Mouse (Mus musculus) retina, embryonic 14.5 days (tissue): Measurements from ENCODE around the gene Deup1.

ENCODE experiments used
- DNase-seq: peaks from one replicate; pipeline ENCODE4 v3.0.0-alpha.2; 2015; ENCODE audit warnings: low spot score

The Deup1 gene

DNA sequence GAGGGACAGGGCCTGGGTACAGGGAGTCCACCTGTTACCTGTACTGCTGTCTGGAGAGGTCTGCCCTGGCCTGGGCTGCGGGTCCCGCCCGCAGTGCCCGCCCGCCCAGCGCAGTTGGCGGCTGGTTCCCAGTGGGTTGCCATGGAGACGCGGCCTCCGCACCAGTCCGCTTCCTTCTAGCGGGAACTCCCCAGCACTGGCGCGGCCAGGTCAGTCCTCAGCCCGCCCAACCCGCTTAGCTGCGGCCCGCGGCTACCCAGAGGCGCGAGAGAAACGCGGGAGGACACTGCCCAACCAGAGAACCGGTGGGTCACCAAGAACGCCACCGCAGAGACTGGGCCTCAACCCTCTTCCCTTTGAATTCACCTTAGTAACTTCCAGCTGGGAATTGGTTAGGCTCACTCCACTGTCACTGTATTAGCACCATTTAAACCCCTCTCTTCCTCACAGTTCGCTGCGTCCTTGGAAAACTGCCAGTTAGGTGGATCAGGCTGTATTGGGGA is at the start of gene Deup1:
Gene Deup1 (minus strand): TSS at position 149 of the 503 bp plus-strand sequence.
- peak; percentile 71 for DNase-seq

DNA sequence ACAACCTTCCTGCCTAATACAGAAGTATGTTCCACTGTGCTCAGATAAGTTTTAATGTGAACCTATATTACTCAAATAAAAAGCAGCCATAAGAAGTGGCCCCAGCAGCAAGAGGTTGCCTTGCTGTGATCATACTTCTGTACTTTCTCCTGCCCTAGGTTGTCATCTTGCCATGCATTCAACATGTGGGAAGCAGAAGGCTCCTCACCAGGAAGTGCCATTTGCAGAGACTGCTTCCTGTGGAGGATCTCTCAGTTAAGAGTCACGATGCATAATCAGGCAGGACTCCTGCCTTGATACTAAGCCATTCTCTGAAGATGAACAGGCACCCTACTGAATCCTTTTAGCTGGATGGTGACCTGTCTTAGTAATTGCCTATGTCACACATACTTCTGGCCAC is 44.5 kb upstream of the Deup1 start:
- DNase-seq = no peak

DNA sequence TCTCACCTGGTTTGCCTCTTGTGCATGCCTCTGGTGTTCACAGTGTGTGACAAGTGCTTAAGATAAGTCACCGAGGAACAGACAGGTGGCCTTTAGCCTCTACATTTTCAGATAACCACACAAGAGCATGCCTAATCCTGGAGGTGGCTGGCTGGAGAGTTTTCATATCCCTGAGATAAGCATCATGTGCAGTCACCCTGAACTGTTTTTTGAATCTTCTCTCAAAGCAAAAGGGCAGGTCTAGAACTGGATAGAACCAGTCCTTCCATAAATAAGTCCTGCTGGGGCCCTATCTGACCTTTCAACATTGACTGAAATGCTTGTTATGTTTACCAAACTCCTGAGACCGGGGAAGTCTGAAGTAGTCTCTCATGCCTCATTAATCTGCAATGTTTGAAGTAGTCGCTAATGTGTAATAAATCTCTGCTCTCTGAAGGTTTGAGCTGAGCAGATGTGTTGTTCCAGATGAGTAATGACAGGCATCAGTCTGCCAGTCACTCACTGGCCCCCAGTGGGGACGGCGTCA is 42.3 kb upstream of the Deup1 start:
- DNase-seq = peak; percentile 34

DNA sequence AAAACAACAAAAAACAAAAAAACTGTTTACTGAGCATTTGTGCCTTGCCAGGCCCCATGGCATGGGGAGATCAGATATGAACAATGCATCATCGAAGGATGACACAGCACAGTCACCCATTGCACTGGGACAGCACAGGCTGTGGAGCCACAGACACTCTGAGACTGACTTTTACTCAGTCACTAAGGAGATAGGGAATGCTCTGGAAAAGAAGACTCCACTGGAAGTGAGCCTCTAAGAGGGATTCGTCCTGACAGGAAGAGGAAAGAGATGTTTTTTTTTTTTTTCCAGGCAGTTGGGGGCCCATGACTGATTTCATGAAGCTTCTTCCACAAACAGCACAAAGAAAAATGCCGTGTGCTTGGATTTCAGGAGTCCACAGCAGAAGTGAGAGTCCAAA is 41.7 kb upstream of the Deup1 start:
- no peak for DNase-seq

DNA sequence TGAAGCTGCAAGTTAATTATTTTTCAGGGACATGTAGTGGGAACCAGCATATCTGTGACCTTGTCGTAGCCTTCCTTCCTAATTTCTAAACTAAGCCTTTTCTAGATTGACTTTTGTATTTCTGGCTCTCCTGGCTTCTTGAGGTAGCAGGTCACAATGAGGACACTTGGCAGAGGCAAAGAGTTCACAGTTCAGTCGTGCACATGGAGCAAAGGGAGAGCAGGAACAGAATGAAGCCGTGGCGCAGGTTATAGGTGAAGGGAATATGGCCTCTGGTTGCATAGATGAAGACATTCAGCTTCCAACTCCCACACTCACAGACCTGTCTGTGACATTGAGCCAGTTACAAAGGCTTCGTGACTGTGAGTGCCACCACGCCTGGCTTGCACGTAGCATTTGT is 36.9 kb upstream of the Deup1 start:
- DNase-seq = no peak

DNA sequence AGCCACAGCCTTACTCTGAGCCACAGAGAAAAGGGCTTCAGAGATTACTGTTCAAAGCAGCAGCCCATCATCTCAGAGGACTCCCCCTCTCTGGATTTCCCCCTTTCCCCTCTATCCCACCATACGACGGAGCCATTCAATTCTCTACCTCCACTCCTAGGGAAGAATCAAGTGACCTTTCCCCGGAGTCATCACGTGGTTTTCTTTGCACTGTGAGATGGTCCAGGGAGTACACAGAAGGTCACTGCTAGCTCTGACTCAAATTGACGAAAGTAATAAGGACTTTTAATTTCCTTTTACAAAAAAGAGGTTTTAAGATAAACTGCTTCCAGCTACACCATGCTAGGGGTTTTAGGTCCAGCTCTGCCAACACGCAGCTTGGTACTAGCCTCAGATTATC is 31.3 kb upstream of the Deup1 start:
- no peak for DNase-seq

DNA sequence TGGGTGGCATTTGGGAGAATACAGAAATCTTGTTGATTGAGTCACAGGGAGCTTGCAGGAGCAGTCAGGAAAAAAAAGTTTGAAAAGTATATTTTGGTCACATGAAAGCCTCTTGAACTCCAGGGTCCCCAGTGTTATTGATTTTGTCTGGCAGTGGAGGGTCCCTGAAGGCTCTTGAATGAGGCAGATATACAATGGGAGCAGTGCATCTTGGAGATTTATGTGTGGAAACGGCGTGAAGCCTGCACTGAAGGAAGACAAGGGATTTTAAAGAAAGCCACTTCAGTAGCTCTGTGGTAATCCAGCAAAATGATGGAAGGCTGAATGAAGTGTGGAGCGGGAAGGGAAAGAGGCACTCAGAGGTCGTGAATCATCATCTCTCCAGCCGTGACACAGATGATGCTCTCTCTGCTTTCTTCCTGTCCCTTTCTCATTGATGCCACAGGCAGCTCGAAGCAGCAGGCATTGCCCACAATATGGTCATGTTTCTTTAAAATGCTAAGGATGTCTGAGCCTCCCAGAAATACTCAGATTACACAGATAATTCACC is 30.6 kb upstream of the Deup1 start:
- DNase-seq = no peak

DNA sequence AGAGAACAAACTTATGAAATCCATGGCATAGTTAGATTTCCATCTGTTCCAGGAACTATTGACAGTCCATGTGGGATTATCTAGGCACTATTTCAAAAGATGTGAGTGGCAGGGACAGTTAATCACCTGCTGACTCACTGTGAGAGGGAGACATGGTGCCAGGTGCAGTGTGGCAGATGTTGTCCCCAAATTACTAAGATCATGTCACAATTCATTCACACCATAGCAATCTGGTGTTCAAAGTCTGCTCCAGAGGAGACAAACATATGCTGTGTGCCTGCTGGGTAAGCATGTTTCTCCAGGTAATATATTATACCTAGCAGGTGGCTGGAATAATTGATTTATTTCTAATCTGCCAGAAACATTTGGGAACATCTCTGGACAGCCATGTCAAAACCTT is 25.3 kb upstream of the Deup1 start:
- peak; percentile 3 for DNase-seq

DNA sequence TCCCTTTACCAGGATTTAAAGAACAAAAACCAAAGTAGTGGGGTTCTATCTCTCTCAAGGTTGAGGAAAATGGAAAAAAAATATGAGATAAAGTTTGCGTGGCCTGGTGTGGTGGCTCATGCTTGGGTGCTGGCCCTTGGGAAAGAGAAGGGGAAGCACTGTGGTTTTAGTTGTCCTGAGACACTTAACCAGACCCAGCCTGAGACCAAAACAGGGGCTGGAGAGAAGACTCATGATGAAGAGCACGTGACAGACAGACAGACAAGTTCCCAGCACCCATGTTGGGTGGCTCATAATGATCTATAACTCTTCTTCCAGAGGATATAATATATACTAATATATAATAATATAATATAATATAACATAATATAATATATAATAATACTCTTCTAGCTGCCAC is 22.2 kb upstream of the Deup1 start:
- DNase-seq = no peak

DNA sequence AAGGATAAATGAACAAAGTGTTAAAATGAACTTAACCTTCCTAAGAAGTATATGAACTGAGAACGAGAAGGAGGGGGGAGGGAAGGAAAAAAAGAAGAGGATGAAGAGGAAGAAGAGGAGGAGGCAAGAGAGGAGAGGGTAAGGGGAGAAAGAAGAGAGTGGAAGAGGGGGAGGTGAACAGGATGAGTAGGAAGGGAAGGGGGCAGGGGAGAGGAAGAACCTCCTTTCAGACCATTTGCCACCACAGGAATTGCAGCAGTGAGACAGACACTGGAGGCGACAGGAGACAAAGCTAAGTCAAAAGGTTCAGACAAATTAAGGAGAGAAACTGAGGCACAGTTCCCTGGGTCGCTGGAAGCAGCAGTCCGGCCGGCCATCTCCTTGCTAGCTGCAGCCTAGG is 349 bp downstream of the Deup1 start:
- no peak for DNase-seq

DNA sequence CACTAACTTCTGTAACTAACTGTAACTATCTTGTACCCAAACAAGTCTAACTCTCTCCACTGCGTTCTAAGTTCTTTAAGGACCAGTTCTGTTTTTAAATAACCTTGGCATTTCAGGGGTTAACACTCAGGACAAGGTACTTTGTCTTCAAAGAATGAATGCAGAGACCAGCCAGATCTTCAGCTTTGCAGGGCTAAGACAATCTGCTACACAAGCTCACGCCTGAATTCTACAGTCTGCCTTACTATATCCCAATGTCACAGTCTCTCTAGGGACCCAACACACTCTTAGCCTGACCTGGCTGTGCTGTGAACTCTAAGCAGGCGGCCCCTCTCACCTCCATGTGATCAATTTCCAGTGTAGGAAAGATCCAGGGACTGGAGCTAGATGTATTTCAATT is 3.0 kb downstream of the Deup1 start:
- DNase-seq = no peak

DNA sequence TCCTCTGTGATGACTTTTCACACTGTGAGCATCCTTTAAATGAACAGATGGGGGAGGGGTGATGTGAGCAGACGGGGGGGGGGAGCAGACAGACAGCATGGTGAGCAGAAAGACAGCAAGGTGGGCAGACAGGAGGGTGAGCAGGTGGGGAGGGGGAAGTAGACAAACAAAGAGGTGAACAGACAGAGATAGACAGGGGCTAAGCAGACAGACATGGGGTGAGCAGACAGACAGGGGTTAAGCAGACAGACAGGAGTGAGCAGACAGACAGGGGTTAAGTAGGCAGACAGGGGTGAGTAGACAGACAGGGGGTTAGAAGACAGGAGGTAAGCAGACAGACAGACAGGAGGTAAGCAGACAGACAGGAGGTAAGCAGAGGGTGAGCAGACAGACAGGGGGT is 8.0 kb downstream of the Deup1 start:
- DNase-seq = no peak

DNA sequence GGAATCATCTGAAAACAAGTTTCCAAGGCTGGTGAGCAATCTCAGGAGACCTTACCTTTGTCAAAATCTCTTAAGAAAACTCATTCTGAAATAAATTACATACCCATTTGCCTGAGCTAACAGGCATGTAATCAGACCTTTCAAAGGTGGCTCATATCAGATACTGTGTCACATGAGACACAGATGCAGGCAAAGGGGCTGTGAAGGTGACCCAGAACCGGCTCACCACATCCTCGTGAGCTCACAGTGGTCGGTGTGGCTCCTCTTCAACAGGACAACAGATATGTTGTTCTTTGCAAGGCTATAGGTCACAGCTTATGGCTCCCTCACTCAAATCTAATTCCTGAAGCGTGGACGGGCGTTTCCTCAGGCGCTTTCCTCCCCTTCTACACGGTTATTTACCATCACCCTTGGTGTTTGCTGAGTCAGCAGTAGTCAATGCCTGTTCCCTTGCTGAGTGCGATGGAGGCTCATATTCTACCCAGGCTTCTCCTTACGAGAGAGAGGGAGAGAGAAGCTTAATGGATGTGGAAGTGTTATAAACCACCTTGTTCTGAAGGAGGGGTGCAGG is 8.6 kb downstream of the Deup1 start:
- DNase-seq = no peak

DNA sequence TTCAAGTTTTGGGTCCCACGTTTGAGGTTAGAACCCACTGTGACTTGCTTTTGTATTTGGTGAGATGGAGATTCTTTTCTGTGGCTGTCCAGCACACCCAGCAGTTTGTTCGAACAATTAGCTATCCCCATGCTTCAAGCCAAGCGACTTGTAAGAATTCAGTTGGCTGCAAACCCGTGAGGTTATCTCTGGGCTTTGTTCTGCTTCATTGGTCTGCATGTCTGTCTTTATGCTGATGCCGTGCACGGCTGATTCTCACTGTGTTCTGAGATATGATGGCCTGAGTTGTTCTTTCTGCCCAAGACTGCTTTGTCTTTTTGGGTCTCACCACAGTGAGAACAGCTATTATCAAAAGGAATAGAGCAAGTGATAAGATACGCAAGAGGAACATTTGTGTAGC is 10.7 kb downstream of the Deup1 start:
- peak; percentile 10 for DNase-seq

DNA sequence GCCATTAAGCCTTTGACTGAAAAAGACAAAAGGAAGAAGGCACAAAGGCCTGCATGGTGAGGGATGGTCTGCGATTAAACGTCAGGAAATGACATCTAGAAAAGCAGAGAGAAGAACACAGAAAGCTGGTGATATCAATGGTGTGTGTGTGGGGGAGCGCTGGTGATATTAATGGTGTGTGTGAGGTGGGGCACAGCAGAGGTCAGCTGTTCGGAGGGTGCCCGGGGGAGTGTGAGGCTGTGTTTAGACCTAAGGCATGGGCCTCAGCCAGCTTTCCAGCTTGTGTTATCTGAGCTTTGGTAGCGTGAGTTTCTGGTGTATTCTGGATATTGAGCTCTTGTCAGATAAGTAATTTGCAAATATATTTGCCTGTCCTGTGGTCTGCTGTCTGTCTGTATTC is 11.3 kb downstream of the Deup1 start:
- no peak for DNase-seq

DNA sequence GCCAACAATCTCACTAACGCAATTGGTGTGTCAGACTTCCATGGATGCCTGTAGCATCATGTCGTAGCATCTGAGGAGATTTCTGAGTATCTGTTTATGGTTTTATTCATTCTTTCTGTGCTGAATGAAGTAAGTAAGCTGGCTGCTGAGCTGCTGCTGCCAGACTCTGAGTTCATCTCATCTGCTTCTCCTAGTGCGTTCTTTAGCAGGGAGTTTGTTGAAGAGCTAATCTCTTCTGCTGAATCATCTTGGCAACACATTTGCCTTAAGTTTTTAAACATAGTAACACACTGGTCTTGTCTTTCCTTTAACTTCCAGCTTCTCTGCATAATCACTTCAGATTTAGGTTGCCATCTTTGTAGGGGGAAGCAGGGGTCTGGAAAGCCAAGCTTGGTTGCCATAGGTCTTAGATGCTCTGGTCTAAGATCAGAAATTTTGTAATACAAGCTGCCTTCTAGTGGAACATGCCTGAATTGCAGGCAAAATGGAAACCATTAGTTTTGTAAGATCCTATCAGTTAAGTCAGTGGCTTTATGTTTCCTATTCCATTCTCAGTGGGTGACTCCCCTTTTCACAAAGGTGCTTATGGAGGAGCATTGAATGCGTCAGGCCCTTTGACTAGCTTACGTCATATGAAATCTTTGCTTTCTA is 18.3 kb downstream of the Deup1 start:
- no peak for DNase-seq

DNA sequence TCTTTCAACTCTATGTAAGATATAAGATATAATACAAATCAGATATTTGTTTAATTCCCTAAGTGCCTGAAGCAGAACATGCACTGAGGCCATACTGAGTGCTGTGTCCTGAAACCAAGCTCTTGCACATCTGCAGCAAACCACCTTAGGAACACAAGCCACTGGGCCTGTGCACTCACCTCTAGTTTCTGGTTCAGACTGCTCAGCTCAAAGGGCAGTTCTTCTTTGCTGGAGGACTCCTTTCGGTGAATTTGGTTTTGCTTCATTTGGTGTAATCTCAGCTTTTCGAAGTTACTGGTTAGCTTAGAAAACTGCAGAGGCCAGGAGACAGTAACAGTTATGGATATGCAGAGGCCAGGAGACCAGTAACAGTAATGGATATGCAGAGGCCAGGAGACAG is 20.1 kb downstream of the Deup1 start:
- DNase-seq = no peak

DNA sequence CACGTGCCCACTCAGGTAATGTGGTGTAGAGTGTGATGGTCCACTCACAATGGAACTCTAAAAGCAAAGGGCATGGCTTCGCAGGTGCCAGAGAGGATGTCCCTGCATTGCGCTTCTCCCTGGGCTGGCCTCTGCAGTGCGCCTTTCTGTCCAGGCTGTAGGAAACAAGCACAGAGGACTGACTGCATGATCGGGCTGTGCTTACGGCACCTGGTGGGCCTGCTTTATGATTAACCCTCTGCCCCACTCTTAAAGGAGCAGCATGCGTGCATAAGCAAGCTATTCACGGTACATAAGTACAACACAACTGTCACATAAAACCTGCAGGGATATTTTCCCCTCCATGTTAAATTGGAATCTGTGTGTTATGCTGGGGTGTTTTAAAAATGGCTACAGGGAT is 24.6 kb downstream of the Deup1 start:
- no peak for DNase-seq

DNA sequence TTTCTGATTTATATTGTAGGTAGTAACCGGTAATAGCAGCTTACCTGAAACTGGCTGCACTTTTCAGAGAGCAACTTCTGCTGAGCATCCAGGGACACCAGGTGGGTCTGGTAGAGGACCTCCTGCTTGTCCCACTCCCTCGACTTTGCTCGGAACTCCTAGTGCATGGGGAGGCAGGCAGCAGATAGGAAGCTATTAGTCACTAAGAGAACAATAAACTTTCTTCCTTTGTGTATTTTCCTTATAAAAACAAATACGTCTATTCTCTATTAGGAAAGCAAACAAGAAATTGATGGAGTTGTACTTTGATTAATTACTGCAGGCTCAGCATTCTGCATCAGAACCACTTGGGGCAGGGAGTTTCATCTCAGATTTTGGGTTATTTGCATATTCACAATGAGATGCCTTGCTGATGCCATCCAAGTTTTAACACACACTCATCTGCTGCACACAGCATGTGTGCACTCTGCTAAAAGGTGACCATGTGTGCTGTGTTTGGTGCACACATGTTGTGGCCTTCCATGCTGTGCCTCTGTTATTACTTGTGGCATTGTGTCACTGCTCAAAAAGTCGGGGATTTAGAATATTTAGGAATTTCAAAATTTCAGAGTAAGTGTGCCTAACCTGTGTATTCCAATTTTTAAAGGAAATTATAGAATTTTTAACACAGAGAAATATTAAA is 26.7 kb downstream of the Deup1 start:
- no peak for DNase-seq

DNA sequence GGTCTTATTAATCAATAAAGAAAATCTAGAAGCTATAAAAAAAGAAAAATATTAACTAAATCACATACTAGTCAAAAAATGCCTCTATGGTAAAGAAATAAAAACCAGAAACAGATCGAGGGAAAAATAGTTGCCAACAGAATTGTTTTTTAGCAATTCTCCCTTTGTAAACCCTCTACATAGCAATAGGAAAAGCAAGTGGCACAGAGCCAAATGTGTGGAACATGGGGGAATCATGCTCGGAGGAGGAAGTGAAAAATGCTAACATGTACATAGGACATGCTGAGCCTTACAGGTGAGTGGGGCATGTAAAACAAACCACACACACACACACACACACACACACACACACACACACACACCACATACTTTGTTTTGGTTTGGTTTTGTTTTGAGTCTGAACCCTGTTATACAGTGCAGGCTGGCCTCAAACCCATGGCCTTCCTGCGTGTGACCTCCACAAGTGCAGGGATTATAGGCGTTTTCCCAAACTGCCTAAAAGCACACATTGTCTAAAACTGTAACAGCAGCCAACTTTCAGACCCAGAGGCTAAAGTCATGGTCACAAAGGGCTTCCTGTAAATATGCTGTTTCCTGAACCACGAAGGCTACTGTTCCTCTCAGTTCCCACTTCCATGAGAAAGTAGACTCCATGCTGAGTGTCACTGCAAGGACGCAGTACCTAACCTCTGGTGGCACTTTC is 27.4 kb downstream of the Deup1 start:
- DNase-seq = no peak

DNA sequence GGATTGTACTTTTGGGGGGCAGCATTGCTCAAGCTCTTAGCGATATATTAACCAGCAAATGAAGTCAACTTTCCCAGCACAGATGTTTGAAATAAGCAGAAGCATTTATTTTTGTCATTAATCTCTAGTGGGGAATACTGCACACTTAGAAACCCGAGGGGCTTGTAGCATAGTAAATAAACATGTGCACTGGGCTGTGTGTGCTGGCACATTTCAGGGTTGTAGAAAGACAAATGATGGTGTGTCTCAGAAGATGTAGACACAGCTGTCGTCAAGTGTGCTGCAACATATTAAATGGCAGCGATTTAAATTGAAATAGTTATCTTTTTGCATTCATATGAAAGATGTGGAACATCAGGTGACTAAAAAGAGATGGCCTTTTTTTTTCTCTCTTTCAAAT is 31.1 kb downstream of the Deup1 start:
- no peak for DNase-seq

DNA sequence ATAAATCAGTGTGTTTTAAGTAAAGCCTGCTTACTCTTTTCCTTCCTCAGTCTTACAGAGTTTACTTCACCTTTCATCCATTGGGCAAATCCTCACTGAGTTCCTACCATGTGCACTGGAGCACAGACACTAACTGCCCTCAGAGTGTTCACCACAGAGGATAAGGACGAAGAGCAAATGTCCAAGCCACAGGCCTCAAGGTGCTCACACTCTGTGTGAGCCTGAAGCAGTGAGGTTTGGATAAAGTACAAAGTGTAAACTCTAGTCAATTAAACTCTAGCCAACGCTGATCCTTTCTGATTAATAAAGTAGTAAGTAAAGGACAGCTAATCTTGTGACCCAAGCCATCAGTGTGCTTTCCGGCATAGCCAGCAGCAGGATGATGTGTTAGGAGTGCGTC is 33.6 kb downstream of the Deup1 start:
- DNase-seq = no peak
